Mouse (Mus musculus) megakaryocyte-erythroid progenitor cell, adult 5-6 weeks (primary cell): ENCODE results near the gene Il1rap. TPM values are rescaled to one million over a fixed set of nuclear protein-coding genes. Genes with fewer than 3 reads are reported as not detected.

Source experiments
- ATAC-seq: replicated peaks from 2 replicates; pipeline ENCODE4 v1.8.0; 2016; ENCODE audit warnings: mild to moderate bottlenecking, inconsistent platforms; ENCODE audit not compliant: severe bottlenecking, poor library complexity, low FRiP score, low TSS enrichment
- total RNA-seq, 2 experiments: library from RNA; stranded (forward) in 1 of 2; stranded (reverse) in 1 of 2; fragments of 200-1000, 215-1000 nt in 1 of 2; fragments of >200 nt in 1 of 2; fragmentation: Nextera tagmentation in 1 of 2; gene quantifications; 2 replicates each; pipeline ENCODE4 v1.2.3; 2014 to 2017

Il1rap gene
- total RNA-seq, 2 experiments from 2014 or later, result 6.6 to 7.9 TPM

- ATAC-seq, result no peak
These were observed 26.5 kb downstream of the Il1rap start for GRCm38 (mm10) chr16:26608003-26608402.

DNA sequence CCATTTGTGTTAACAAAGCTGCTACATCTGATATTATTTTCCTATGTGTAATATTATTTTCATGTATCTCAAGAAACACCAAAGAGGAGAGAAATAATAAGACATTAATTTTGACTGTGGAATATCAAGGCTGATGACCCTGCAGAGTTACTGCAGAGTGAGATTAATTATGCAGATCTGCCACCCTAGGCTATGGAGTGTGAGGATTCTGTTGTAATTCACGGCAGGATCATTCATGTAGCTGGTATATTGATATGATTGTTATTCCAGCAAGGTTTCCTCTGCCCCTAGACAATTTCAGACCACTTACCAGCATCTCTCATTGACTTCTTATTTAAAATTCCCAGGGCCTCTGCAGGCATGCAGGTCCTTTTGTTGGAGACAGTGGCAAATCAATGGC is 29.0 kb downstream of the Il1rap start:
- no peak for ATAC-seq

DNA sequence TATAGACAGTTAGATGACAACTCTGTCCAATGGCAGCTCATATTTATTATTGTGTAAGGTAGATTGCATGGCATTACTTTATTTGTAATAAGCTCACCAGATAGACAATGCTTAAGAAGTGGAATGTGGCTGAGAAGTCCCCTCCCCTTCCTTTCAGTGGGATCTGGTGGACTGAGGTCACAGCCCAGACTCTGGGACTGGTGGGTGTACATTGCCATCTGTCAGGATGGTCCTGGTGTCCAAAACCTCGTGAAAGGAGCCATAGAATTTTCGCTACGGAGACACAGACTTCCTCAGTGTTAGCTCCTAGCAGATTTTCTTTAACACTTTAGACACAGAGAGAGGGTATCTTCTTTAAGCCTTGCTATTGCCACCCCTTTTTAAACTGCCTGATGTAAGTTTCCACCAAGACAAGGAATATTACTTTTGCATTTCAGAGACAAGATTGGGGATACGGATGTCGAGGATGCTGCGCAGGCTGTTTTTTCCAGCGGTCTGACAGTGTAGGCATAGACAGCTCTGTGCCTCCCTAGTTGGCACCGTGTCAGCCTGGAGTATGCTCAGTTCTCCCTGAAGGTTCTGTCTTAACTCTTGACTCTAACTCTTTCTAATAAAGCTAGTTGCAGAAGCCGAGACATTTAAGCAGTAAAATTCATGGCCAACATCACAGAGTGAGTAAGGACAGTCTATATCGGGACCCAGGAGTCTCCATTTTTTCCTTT is 31.2 kb downstream of the Il1rap start:
- ATAC-seq, result no peak

DNA sequence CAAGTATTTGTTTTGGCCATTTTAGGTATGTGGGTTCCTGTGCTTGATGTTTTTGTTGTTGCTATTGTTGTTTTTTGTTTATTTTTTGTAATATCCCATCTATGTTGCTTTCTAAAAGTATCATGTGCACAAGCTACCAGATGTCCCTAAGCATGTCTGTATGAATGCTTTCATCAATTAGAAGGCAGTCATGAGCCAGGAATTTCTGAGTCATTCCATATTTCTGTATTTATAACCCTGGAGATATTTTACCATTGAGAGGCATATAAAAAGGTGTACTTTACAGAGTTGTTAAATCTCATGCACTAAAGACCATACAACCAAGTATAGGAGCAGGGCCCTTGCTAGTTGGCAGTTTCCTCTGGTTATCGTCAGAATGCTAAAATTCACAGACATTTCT is 41.6 kb downstream of the Il1rap start:
- ATAC-seq, result no peak

DNA sequence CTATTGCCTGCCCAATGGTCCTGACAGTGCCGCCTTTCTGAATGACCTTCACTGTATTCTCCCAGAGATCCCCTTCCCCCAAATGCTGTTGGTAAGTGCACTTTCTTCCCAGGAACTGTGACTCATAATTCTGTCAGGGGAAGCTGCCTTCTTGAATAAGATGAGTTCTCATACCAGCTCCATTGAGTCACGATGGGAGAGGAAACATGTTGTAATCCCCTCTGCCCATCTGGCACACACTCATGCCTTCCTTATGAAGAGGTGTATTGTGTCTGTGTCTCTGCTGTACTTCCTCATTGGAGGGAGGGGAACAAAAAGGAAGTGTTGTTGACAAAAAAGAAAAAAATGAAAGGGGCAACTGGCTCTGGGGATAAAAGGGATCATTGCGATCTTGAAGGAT is 44.6 kb downstream of the Il1rap start:
- ATAC-seq, result no peak

GRCm38 (mm10) chr16:26634800-26635199 is 53.3 kb downstream of the Il1rap start:
- no peak for ATAC-seq

DNA sequence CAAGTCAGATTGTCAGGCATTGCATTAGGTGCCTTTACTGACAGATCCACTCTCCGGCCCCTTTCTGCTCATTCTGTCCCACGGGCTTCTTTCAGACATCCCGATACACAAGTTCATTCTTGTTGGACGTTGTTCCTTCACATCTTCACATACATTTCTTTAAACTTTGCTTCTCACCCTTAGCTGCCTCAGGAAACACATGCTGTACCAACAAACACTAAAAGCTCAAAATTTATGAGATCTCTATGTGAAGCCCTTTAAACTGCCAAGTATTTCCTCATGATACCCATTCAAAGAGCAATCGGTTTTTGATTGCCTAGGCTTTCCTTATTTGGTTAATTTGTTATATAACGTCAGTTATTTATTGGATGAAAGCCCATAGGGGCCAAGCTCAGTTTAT is 61.6 kb downstream of the Il1rap start:
- ATAC-seq, result no peak

GRCm38 (mm10) chr16:26646066-26646465 is 64.6 kb downstream of the Il1rap start:
- ATAC-seq, result no peak

GRCm38 (mm10) chr16:26647036-26647435 is 65.5 kb downstream of the Il1rap start:
- ATAC-seq, result no peak

GRCm38 (mm10) chr16:26662722-26663436 is 81.4 kb downstream of the Il1rap start:
- ATAC-seq, result no peak

DNA sequence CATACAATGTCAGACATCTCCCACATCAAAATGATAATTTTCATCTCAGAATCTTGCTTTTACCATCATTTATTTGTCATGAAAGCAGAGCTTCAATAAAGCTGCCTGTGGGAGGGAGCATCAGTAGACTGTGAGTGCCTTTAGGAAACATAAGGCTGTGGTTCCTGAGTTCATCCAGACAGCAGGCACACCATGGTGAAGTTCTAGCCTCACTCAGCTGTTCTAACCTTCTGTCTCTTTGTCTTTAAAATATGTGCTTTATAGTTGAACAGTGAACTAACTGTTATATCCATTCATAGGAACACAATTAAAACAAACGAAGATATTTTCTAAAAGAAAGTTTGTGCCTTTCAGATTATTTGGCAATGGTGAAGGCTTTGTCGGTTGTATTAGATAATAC is 84.9 kb downstream of the Il1rap start:
- ATAC-seq, result no peak

GRCm38 (mm10) chr16:26669081-26669480 is 87.6 kb downstream of the Il1rap start:
- no peak for ATAC-seq

GRCm38 (mm10) chr16:26680381-26680780 is 98.9 kb downstream of the Il1rap start:
- ATAC-seq, result no peak

- ATAC-seq, result 0 out of 2 replicates have a peak, but pooled peaks have one; percentile 41
These were observed 108.3 kb downstream of the Il1rap start for GRCm38 (mm10) chr16:26689771-26690170.

GRCm38 (mm10) chr16:26691294-26691693 is 109.8 kb downstream of the Il1rap start:
- ATAC-seq, result peak; percentile 94

DNA sequence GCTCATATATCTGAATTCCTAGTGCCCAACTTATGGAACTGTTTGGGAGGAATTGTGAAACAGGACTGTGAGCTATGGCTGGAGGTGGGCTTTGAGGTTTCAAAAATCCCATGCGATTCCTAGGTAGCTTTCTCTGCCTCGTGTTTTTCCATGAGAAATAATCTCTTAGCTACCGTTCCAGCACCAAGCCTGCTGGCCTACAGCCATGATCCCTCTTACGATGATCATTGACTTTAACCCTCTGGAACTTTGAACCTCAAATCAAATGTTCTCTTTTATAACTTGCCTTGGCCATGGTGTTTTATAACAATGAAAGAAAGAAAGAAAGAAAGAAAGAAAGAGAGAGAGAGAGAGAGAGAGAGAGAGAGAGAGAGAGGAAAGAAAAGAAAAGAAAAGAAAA is 116.6 kb downstream of the Il1rap start:
- no peak for ATAC-seq

DNA sequence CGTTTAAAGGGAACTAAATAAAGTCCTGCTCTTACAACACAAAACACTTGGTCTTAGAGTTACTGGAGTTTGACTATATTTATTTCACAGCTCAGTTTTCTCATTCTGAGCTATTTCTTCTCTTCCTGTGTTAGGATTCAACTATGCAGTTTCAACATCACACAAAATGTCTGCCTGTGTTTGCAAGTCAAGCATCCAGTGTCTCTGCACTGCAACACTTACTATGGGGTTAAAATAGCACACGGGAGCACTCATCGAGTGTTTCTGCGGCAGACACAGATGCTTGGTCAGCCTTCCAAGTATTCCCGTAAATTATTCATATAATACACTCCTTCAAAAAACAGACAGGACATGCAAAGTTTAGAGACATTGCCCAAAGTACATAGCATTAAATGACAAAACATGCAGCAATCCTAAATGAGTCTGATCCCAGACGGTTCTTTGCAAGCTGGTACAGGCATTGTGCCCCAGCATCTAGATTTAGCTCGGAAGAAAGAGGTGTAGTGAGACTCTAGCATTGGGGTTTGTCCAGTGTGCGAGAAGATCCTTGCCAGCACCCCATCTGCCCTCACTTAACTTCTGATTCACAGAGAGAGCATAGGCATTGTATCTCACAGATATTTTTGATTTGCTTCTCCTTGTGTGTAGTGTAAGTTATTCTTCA is 119.1 kb downstream of the Il1rap start:
- ATAC-seq, result no peak

- ATAC-seq, result no peak
These were observed 124.3 kb downstream of the Il1rap start for GRCm38 (mm10) chr16:26705658-26706371.

DNA sequence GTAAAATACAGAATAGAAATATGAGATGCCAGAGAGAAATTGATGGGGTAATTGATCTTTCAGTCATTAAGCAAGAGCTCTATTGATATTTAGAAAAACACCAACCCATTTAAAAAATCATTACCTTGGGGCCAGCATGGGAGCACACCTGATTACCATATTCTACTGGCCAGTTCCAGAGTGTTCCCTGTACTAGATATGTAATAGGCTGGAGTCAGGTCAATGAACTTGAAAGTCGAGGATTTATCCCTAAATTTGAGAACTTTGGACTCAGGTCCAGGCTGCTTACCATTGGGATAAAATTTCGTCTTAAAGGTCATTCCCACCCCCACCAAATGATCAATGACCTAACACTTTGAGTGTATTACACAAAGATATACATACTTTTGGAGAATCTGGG is 125.0 kb downstream of the Il1rap start:
- no peak for ATAC-seq

DNA sequence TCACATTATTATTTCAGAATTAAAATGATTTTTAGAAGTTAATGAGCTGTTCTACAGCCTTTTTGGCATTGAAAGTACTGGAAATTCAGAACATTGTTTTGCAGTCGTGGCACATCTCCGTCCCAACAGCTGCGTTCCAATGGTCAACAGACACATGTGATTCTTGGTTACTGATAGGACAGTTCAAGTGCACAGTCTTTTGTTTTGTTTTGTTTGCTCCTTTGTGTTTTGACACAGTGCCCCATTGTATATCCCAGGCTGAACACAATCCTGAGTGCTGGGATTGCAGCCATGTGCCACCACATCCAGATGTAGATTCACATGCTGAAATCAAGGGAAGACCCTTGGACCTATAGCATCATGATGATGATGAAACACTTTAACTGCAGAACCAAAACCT is 129.4 kb downstream of the Il1rap start:
- no peak for ATAC-seq
